Comparison of ENCODE assay signal across 18 mouse cellular contexts in the genomic region with DNA sequence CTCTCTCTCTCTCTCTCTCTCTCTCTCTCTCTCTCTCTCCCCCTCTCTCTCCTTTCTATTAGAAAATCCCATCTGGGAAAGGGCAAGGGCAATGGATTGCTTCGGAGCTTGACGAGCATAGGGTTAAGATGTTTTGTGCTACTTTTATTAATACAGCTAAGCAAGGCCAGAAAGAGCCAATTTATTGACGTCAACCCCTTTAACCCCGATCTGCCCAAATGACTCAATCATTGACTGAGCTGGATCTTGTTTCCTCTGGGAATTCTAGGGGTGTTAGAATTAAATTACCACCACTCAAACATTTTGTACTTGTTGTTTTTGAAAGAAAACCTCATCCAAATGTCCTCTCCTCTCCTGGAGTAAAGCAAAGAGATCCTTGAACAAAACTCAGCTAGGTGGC.
"Had no signal": no experiment of that assay in that cellular context is flagged by ENCODE, and none has a peak within 500 bp of the region (broad histone marks: within the 10 kb centered on the region; RNA-seq: fewer than 3 reads in every experiment).

No protein-coding gene starts in this region.

- H3K4me3 ChIP-seq: kidney, embryonic 15.5 days; limb, embryonic 10.5 days; limb, embryonic 13.5 days; liver, embryonic 12.5 days; liver, embryonic 15.5 days; lung, embryonic 15.5 days; megakaryocyte, embryonic 14.5 days had no signal

- H3K27ac ChIP-seq: kidney, embryonic 15.5 days; limb, embryonic 10.5 days; limb, embryonic 13.5 days; liver, embryonic 12.5 days; liver, embryonic 15.5 days; lung, embryonic 15.5 days had no signal

- DNase-seq: kidney, adult 8-10 months; kidney, postnatal 10 days; kidney, postnatal 36 days; liver; lung, adult 18-20 months; lung, postnatal 10 days; lung, postnatal 36 days; midbrain, embryonic 14.5 days; right cerebral cortex, postnatal 25 days; thymus, adult 18-20 months; thymus, postnatal 36 days had no signal
